Mouse (Mus musculus) G1E (cell line): ENCODE measurements around the gene Sppl2c.

ENCODE experiments used
- CTCF ChIP-seq: IDR thresholded peaks from 2 replicates; pipeline ENCODE4 v1.5.1; 2012; ENCODE audit warnings: low read depth, low read length, inconsistent platforms, mixed read lengths
- GATA1 ChIP-seq: IDR thresholded peaks from 2 replicates; pipeline ENCODE4 v1.6.1; 2012; ENCODE audit warnings: borderline replicate concordance, low read length, inconsistent platforms, mixed read lengths
- GATA2 ChIP-seq: IDR thresholded peaks from 2 replicates; pipeline ENCODE4 v1.6.1; 2012; ENCODE audit warnings: low read depth, low read length, inconsistent platforms, borderline replicate concordance
- POLR2AphosphoS5 ChIP-seq: IDR thresholded peaks from 2 replicates; pipeline ENCODE4 v1.6.1; 2012; ENCODE audit warnings: low read depth, low read length, inconsistent platforms; ENCODE audit not compliant: insufficient replicate concordance
- TAL1 ChIP-seq: conservative IDR thresholded peaks from 2 replicates; pipeline ENCODE4 v1.6.1; 2012; ENCODE audit warnings: low read depth, low read length, inconsistent platforms, mixed read lengths

- TF ChIP-seq CTCF (no peak), POLR2AphosphoS5 (no peak), GATA1 (no peak), TAL1 (no peak), GATA2 (no peak)
These were observed 6.3 kb upstream of the Sppl2c start for GRCm38 (mm10) chr11:104179804-104180203.
